Mouse (Mus musculus) forebrain, embryonic 14.5 days (tissue): ENCODE data around the gene Thsd7a. TPM values are rescaled to one million over a fixed set of nuclear protein-coding genes. Genes with fewer than 3 reads are reported as not detected.
A peak's percentile ranks its signal among the peaks of the same experiment; 100 is the strongest.

ENCODE experiments used
- ATAC-seq: fragments of 200-750 bp; cut with Nextera tagmentation; 2 replicates; pipeline ENCODE4 v1.8.0; 2017; ENCODE audit warnings: mild to moderate bottlenecking, moderate library complexity
- DNase-seq: peaks from one replicate; pipeline ENCODE4 v3.0.0-alpha.2; 2015; ENCODE audit warnings: low spot score
- H3K27ac ChIP-seq: fragments of 300-500 bp; sonication (generic); 2 replicates; pipeline ENCODE4 v1.5.1; 2014; ENCODE audit warnings: low read depth, mild to moderate bottlenecking, control low read depth, low read length, moderate library complexity
- H3K27me3 ChIP-seq: fragments of 300-500 bp; sonication (generic); replicated peaks from 2 replicates; pipeline ENCODE4 v1.6.1; 2014; ENCODE audit warnings: low read length, control low read depth, mixed read lengths; ENCODE audit not compliant: control insufficient read depth, insufficient read depth
- H3K36me3 ChIP-seq: fragments of 300-500 bp; sonication (generic); 2 replicates; pipeline ENCODE4 v1.6.1; 2014; ENCODE audit warnings: low read length, control low read depth; ENCODE audit not compliant: control insufficient read depth, insufficient read depth
- H3K4me1 ChIP-seq: fragments of 300-500 bp; sonication (generic); 2 replicates; pipeline ENCODE4 v1.6.1; 2014; ENCODE audit warnings: antibody characterized with exemption, low read length, control low read depth; ENCODE audit not compliant: control insufficient read depth, insufficient read depth
- H3K4me2 ChIP-seq: fragments of 300-500 bp; sonication (generic); 2 replicates; pipeline ENCODE4 v1.6.1; 2014; ENCODE audit warnings: mild to moderate bottlenecking, control low read depth, low read length
- H3K4me3 ChIP-seq: fragments of 300-500 bp; sonication (generic); 2 replicates; pipeline ENCODE4 v1.5.1; 2014; ENCODE audit warnings: low read depth, low read length, control low read depth
- H3K9ac ChIP-seq: fragments of 300-500 bp; sonication (generic); 2 replicates; pipeline ENCODE4 v1.6.1; 2014; ENCODE audit warnings: mild to moderate bottlenecking, low read length, control low read depth, moderate library complexity
- H3K9me3 ChIP-seq: fragments of 300-500 bp; sonication (generic); replicated peaks from 2 replicates; pipeline ENCODE4 v1.6.1; 2016; ENCODE audit warnings: low read length, control low read depth, mixed read lengths; ENCODE audit not compliant: control insufficient read depth
- WGBS: fragments of 180-500 bp; shearing (Covaris S2); extraction: QIAGEN DNeasy Blood & Tissue Kit; methylation state at CpG from one replicate; pipeline ENCODE4 v1.1.7; 2014; 5-methylcytosine and 5-hydroxymethylcytosine counted together
- polyA plus RNA-seq: library from polyadenylated mRNA; unstranded; fragments of >200 nt; fragmentation: Nextera tagmentation; extraction: Ambion mirVana; gene quantifications from 2 replicates; pipeline ENCODE4 v1.2.1, GENCODE M21; 2014

Gene Thsd7a
- polyA plus RNA-seq, 1 experiment from 2014 or later: 8.0 TPM

GRCm38 (mm10) chr6:12555114-12556099 is 193.8 kb downstream of the Thsd7a start:
- Histone ChIP-seq H3K4me3 (no peak overlapping the region), H3K9ac (no peak overlapping the region), H3K36me3 (no peaks in the 10 kb centered on the region), H3K27ac (no peak overlapping the region), H3K4me1 (no peaks in the 10 kb centered on the region), H3K4me2 (no peak overlapping the region), H3K27me3 (no peaks in the 10 kb centered on the region), H3K9me3 (no peaks in the 10 kb centered on the region)
- 90% methylated on average over 32 of the region's 32 CpGs for WGBS
- ATAC-seq (no peak), DNase-seq (no peak)

DNA sequence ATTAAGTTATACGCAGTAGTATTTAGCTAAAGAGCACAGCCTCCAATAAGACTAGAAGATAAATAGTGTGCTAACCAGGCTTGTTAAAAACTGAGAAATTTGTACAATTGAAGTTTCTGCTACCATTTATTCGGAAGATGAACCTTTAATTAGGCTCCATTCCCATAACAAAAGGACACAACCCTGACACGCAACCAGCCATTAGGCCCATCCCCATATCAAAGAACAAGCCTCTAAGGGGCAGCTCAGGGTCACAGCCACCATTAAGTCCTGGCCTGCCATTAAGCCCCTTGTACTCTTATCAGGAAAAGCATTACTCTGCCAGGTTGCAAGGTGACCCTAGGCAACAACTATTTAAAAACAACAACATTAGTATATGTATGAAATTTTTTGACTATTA is 198.0 kb downstream of the Thsd7a start:
- Histone ChIP-seq H3K9ac (no peak overlapping the region), H3K4me1 (peaks cover 4% of the 10 kb centered on the region; the same call in 1 of the 2 replicates), H3K36me3 (no peaks in the 10 kb centered on the region), H3K4me2 (no peak overlapping the region), H3K27ac (no peak overlapping the region), H3K9me3 (no peaks in the 10 kb centered on the region), H3K27me3 (no peaks in the 10 kb centered on the region), H3K4me3 (no peak overlapping the region)
- DNase-seq: no peak
- 64% methylated on average over 3 of the region's 3 CpGs for WGBS
- ATAC-seq: no peak

DNA sequence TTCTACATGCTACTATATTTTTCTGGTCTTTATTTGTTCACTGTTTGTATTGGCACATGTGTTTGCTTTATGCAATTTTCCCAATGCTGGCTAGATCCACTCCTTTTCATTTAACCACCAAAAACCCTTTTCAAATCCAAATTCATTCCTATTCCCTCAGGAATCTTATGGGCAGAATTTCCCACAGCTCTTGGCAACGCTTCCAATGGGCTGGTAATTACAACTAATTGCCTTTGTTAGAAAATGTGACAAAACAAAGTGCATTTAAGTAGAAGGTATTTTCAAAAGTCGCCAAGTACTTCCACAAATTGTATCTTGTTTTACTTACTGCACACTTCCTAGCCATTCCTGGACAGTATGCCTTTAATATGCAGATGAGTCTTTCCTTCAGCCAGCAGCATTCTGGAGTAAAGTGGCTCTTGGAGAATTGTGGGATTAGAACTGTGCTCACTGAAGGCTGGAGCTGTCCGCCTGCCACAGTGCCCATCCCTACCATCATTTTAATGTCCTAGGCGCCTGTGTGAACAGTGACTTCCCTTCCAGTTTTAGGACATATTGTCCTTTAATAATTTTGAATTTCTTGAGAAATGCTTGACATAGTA is 199.1 kb downstream of the Thsd7a start:
- 22% methylated on average over 4 of the region's 4 CpGs for WGBS
- Histone ChIP-seq H3K36me3 (no peaks in the 10 kb centered on the region), H3K9ac (no peak overlapping the region), H3K27me3 (no peaks in the 10 kb centered on the region), H3K4me1 (peaks cover 4% of the 10 kb centered on the region; the same call in 1 of the 2 replicates), H3K4me2 (no peak overlapping the region), H3K27ac (no peak overlapping the region), H3K4me3 (no peak overlapping the region), H3K9me3 (no peaks in the 10 kb centered on the region)
- ATAC-seq: peak; percentile 79
- DNase-seq: peak; percentile 80

DNA sequence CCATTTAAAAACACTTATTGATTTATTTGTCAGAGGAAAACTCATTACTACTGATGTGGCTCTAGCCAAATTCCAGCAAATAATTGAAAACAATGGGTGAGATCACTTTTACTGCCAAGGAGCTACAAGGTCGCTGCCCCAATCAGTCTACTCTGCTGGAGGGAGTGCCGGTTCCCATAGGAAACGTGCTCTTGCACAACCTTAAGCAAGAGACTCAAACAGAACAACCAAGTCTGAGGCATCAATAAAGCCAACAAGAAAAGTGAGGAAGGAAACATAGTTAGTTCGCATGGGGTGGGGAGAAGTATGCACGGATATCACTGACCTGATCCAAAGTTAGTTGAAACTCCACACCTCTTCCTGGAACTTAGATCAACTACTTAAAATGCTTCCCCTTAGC is 205.1 kb downstream of the Thsd7a start:
- 47% methylated on average over 5 of the region's 5 CpGs for WGBS
- ATAC-seq (no peak), DNase-seq (no peak)

GRCm38 (mm10) chr6:12542496-12542895 is 206.7 kb downstream of the Thsd7a start:
- Histone ChIP-seq H3K27ac (no peak overlapping the region), H3K36me3 (no peaks in the 10 kb centered on the region), H3K4me3 (no peak overlapping the region), H3K4me2 (no peak overlapping the region), H3K9me3 (no peaks in the 10 kb centered on the region), H3K27me3 (no peaks in the 10 kb centered on the region), H3K4me1 (no peaks in the 10 kb centered on the region), H3K9ac (no peak overlapping the region)
- DNase-seq (no peak), ATAC-seq (no peak)
- 46% methylated on average over 3 of the region's 3 CpGs for WGBS

More for the DNA sequence above, 205.1 kb downstream of the Thsd7a start:
- Histone ChIP-seq H3K27ac (no peak overlapping the region), H3K36me3 (no peaks in the 10 kb centered on the region), H3K27me3 (no peaks in the 10 kb centered on the region), H3K4me1 (no peaks in the 10 kb centered on the region), H3K9me3 (no peaks in the 10 kb centered on the region), H3K9ac (no peak overlapping the region), H3K4me3 (no peak overlapping the region), H3K4me2 (no peak overlapping the region)

- H3K27me3 ChIP-seq: no peaks in the 10 kb centered on the region
- no peak overlapping the region for H3K27ac ChIP-seq
- H3K4me3 ChIP-seq: no peak overlapping the region
- H3K9ac ChIP-seq: no peak overlapping the region
- no peaks in the 10 kb centered on the region for H3K9me3 ChIP-seq
- H3K4me2 ChIP-seq: no peak overlapping the region
- peak; percentile 76 for DNase-seq
- H3K36me3 ChIP-seq: no peaks in the 10 kb centered on the region
- no peaks in the 10 kb centered on the region; the same call in 1 of the 2 replicates for H3K4me1 ChIP-seq
- peak; percentile 92 for ATAC-seq
These were observed 230.1 kb downstream of the Thsd7a start for GRCm38 (mm10) chr6:12519121-12519520.

- no peak for ATAC-seq
These were observed 230.8 kb downstream of the Thsd7a start for GRCm38 (mm10) chr6:12518283-12518903.

GRCm38 (mm10) chr6:12517726-12518125 is 231.5 kb downstream of the Thsd7a start:
- Histone ChIP-seq H3K9ac (no peak overlapping the region), H3K4me2 (no peak overlapping the region)
- DNase-seq: no peak

More at GRCm38 (mm10) chr6:12518283-12518903, 230.8 kb downstream of the Thsd7a start:
- no peak overlapping the region for H3K27ac ChIP-seq
- H3K9me3 ChIP-seq: no peaks in the 10 kb centered on the region
- no peaks in the 10 kb centered on the region; the same call in 1 of the 2 replicates for H3K4me1 ChIP-seq
- H3K27me3 ChIP-seq: no peaks in the 10 kb centered on the region
- 72% methylated on average over 9 of the region's 9 CpGs for WGBS
- no peaks in the 10 kb centered on the region for H3K36me3 ChIP-seq
- no peak overlapping the region for H3K9ac ChIP-seq
- H3K4me3 ChIP-seq: no peak overlapping the region
- DNase-seq: no peak
- H3K4me2 ChIP-seq: no peak overlapping the region

More at GRCm38 (mm10) chr6:12517726-12518125, 231.5 kb downstream of the Thsd7a start:
- Histone ChIP-seq H3K27ac (no peak overlapping the region), H3K36me3 (no peaks in the 10 kb centered on the region), H3K4me1 (no peaks in the 10 kb centered on the region; the same call in 1 of the 2 replicates), H3K9me3 (no peaks in the 10 kb centered on the region), H3K27me3 (no peaks in the 10 kb centered on the region), H3K4me3 (no peak overlapping the region)
- no peak for ATAC-seq
